Mouse (Mus musculus) ES-E14 (cell line): ENCODE results near the gene Meis3. TPM values are rescaled to one million over a fixed set of nuclear protein-coding genes. Genes with fewer than 3 reads are reported as not detected.

ENCODE experiments used
- DNase-seq: peaks from one replicate; pipeline ENCODE4 v3.0.0-alpha.2; 2013; ENCODE audit warnings: low read depth, low spot score
- H3K27ac ChIP-seq: 2 replicates; pipeline ENCODE4 v1.5.1; 2012; ENCODE audit warnings: low read depth, mild to moderate bottlenecking, low read length, moderate library complexity, mixed read lengths; ENCODE audit not compliant: poor library complexity, insufficient read depth, severe bottlenecking
- H3K36me3 ChIP-seq: 2 replicates; pipeline ENCODE4 v1.6.1; 2012; ENCODE audit warnings: mild to moderate bottlenecking, low read length, moderate library complexity, mixed read lengths; ENCODE audit not compliant: control insufficient read depth, poor library complexity, insufficient read depth, severe bottlenecking
- H3K4me1 ChIP-seq, 2 experiments: fragments of 150-350 bp in 1 of 2; sonication (generic) in 1 of 2; 2 replicates each; pipeline ENCODE4 v1.6.1; 2012; ENCODE audit warnings: low read length in 2 of 2, mild to moderate bottlenecking in 1 of 2, mixed read lengths in 1 of 2; ENCODE audit not compliant: control insufficient read depth in 2 of 2, insufficient read depth in 2 of 2, poor library complexity in 1 of 2
- H3K4me3 ChIP-seq, 2 experiments: fragments of 150-350 bp in 1 of 2; sonication (generic) in 1 of 2; 2 replicates each; pipeline ENCODE4 v1.5.1; 2012; ENCODE audit warnings: low read length in 2 of 2, low read depth in 1 of 2, mild to moderate bottlenecking in 1 of 2, mixed read lengths in 1 of 2; ENCODE audit not compliant: insufficient read depth in 1 of 2, poor library complexity in 1 of 2, severe bottlenecking in 1 of 2
- H3K9ac ChIP-seq: 2 replicates; pipeline ENCODE4 v1.6.1; 2012; ENCODE audit warnings: low read depth, mild to moderate bottlenecking, low read length, mixed read lengths; ENCODE audit not compliant: poor library complexity, insufficient read depth, severe bottlenecking
- H3K9me3 ChIP-seq: fragments of 150-350 bp; sonication (generic); 2 replicates; pipeline ENCODE4 v1.6.1; 2012; ENCODE audit warnings: low read depth, mild to moderate bottlenecking, low read length; ENCODE audit not compliant: control insufficient read depth, insufficient read depth
- CHD2 ChIP-seq: IDR thresholded peaks from 2 replicates; pipeline ENCODE4 v1.6.1; 2014; ENCODE audit warnings: mild to moderate bottlenecking, low read depth, low read length, inconsistent platforms
- HCFC1 ChIP-seq: IDR thresholded peaks from 2 replicates; pipeline ENCODE4 v1.6.1; 2012; ENCODE audit warnings: low read length, inconsistent platforms, borderline replicate concordance; ENCODE audit not compliant: insufficient read depth
- MAFK ChIP-seq: IDR thresholded peaks from 2 replicates; pipeline ENCODE4 v1.6.1; 2014; ENCODE audit warnings: mild to moderate bottlenecking, low read depth, low read length, inconsistent platforms; ENCODE audit not compliant: insufficient read depth
- ZC3H11A ChIP-seq: IDR thresholded peaks from 2 replicates; pipeline ENCODE4 v1.6.1; 2012; ENCODE audit warnings: low read depth, mild to moderate bottlenecking, inconsistent platforms, low read length, borderline replicate concordance
- ZNF384 ChIP-seq: IDR thresholded peaks from 2 replicates; pipeline ENCODE4 v1.6.1; 2012; ENCODE audit warnings: low read depth, low read length, inconsistent platforms
- in situ Hi-C, 2 experiments: fragments of 600-800 bp; cut with MboI; formaldehyde crosslinking; loops; one replicate each; pipeline ENCODE4 v1.15.1; 2025; ENCODE audit warnings: low sequenced_read_pairs in 2 of 2, inconsistent platforms in 1 of 2; ENCODE audit not compliant: unreplicated experiment in 2 of 2
- total RNA-seq: library from RNA; depleted of rRNA; stranded (reverse); fragments of 300-350 nt; gene quantifications from 2 replicates; pipeline ENCODE4 v1.2.3, GENCODE M21; 2012; rRNA removed

Gene Meis3
- 2.6 and 3.8 TPM in 2 replicates for total RNA-seq

GRCm38 (mm10) chr7:16174597-16175541 lies at the start of gene Meis3:
Gene Meis3 (plus strand): TSS chr7:16175090.
- Histone ChIP-seq H3K36me3 (no peaks in the 10 kb centered on the region), H3K9ac (peak within 1 kb of the TSS; percentile 66), H3K27ac (no peak within 1 kb of the TSS), H3K4me1 (peaks cover 0 to 3% of the 10 kb centered on the region in 2 experiments; a peak in 2 of 4 replicates), H3K4me3 (peak within 1 kb of the TSS; percentile 66 to 80), H3K9me3 (no peaks in the 10 kb centered on the region)
- in situ Hi-C loops: no loop called here
- peak; percentile 65 for DNase-seq
- no peak for TF ChIP-seq CHD2
- TF ChIP-seq HCFC1: no peak
- no peak for TF ChIP-seq ZNF384
- no peak for TF ChIP-seq ZC3H11A
- TF ChIP-seq MAFK: no peak

DNA sequence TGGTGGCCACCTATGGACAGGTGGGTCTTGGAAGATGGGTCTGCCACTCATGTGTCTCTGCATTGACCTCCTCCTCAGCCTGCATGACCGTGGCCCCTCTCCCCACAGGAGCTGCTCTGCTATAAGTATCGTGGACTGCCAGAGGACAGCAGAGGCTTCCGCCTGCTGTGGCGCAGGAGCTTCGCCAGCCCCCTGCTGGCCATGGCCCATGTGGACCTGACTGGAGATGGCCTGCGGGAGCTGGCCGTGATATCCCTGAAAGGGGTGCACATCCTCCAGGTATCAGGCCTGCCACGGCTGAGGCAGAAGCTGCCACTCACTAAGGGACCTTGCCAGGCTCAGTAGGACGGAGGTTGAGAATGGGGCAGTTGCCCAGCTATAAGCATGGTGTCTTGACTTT lies 49.1 kb upstream of the Meis3 start:
- TF ChIP-seq ZNF384 (no peak), ZC3H11A (no peak), HCFC1 (no peak), MAFK (no peak), CHD2 (no peak)
- no peak overlapping the region for H3K27ac ChIP-seq
- 0 out of 2 replicates have a peak, but pooled peaks cover 2% of the 10 kb centered on the region for H3K36me3 ChIP-seq
- H3K4me3 ChIP-seq: no peak overlapping the region
- no peak for DNase-seq
- in situ Hi-C loops: loop anchor here in 1 of 2 experiments (25.0 kb wide), 1 partner anchor 164 kb away; the partner anchor contains the start of gene Ehd2
- H3K9me3 ChIP-seq: no peaks in the 10 kb centered on the region
- H3K4me1 ChIP-seq: peaks cover 0 to 5% of the 10 kb centered on the region in 2 experiments; a peak in 1 of 4 replicates
- H3K9ac ChIP-seq: no peak overlapping the region

DNA sequence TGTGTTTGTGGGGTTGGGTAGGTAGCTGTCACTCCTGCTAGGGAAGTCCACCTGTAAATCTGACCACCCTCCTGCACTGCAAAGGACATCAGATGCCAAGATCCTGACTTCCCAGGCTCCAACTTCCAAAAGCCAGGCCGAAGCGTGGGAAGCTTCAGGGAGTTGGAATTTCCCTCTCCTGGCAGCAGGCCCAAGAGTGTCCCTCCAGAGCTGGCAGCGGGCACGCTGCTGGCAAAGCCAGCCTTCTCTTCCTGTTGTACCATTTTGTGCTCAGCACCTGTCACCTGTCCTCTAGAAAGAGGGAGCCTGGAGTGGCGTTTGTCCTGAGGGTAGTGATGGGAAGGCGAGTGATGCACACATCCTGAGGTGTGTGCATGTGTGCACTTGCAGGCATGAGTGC lies 46.5 kb upstream of the Meis3 start:
- Histone ChIP-seq H3K4me3 (no peak overlapping the region), H3K9me3 (no peaks in the 10 kb centered on the region), H3K9ac (no peak overlapping the region), H3K27ac (no peak overlapping the region), H3K4me1 (peaks cover 0 to 15% of the 10 kb centered on the region in 2 experiments; a peak in 1 of 4 replicates), H3K36me3 (0 out of 2 replicates have a peak, but pooled peaks cover 2% of the 10 kb centered on the region)
- in situ Hi-C loops: loop anchor here in 1 of 2 experiments (25.0 kb wide), 1 partner anchor 166 kb away; the partner anchor contains the start of gene Ehd2
- DNase-seq: no peak
- no peak for TF ChIP-seq ZC3H11A
- no peak for TF ChIP-seq HCFC1
- no peak for TF ChIP-seq ZNF384
- no peak for TF ChIP-seq CHD2
- TF ChIP-seq MAFK: no peak

- Histone ChIP-seq H3K36me3 (0 out of 2 replicates have a peak, but pooled peaks cover 2% of the 10 kb centered on the region), H3K4me3 (no peak overlapping the region), H3K9me3 (no peaks in the 10 kb centered on the region), H3K4me1 (peaks cover 0 to 15% of the 10 kb centered on the region in 2 experiments; a peak in 1 of 4 replicates), H3K27ac (no peak overlapping the region), H3K9ac (no peak overlapping the region)
- TF ChIP-seq MAFK (no peak), HCFC1 (no peak), ZC3H11A (no peak), CHD2 (no peak), ZNF384 (no peak)
- in situ Hi-C loops: loop anchor here in 1 of 2 experiments (25.0 kb wide), 1 partner anchor 167 kb away; the partner anchor contains the start of gene Ehd2
- DNase-seq: no peak
Measured at GRCm38 (mm10) chr7:16128899-16129298, 46.0 kb upstream of the Meis3 start.
